Mouse (Mus musculus): ENCODE results near the gene Xpo6. TPM values are rescaled to one million over a fixed set of nuclear protein-coding genes. Genes with fewer than 3 reads are reported as not detected.

The Xpo6 gene
- polyA plus RNA-seq, 1 experiment, result 454 TPM

DNA sequence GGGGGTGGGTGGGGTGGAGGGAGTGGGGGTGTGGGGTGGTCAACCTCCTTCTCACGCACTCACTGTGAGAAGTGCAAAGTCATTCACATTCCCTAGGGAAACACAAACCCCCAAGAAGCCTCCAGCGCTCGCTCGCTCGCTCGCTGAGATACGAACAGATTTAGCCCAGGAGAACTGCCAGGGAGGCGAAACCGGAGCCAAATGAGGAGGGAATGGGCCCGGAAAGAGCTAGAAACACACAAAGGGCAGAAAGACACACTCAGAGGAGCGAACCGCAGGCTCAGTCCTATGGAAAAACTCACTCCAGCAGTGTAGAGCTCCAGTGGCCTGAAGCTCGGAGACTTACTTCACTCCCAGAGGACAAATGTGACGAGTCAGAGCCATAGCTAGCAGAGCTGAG is 133.5 kb downstream of the Xpo6 start:
- TF ChIP-seq POLR2A (IDR thresholded peaks at IDR 0.05; ENCODE audit: control insufficient read depth, extremely low read depth, insufficient read depth, low read length, poor library complexity) (no peak), CTCF (IDR thresholded peaks at IDR 0.05; ENCODE audit: borderline replicate concordance, control insufficient read depth, extremely low read depth, insufficient read depth, low read length, poor library complexity) (no peak)
- no peak overlapping the region for H3K27ac ChIP-seq (ENCODE audit: control insufficient read depth, insufficient read depth, low read length)
- 79% methylated on average over 14 of the region's 14 CpGs for WGBS
- H3K4me1 ChIP-seq (replicated peaks; ENCODE audit: control insufficient read depth, insufficient read depth, low read length), result no peaks in the 10 kb centered on the region
- no peak for DNase-seq
- no peak overlapping the region for H3K4me3 ChIP-seq (ENCODE audit: control insufficient read depth, insufficient read depth, low read length)
- no peaks in the 10 kb centered on the region for H3K36me3 ChIP-seq (ENCODE audit: control insufficient read depth, insufficient read depth, low read length)
- H3K27me3 ChIP-seq (ENCODE audit: control insufficient read depth, insufficient read depth, low read length), result no peaks in the 10 kb centered on the region

DNA sequence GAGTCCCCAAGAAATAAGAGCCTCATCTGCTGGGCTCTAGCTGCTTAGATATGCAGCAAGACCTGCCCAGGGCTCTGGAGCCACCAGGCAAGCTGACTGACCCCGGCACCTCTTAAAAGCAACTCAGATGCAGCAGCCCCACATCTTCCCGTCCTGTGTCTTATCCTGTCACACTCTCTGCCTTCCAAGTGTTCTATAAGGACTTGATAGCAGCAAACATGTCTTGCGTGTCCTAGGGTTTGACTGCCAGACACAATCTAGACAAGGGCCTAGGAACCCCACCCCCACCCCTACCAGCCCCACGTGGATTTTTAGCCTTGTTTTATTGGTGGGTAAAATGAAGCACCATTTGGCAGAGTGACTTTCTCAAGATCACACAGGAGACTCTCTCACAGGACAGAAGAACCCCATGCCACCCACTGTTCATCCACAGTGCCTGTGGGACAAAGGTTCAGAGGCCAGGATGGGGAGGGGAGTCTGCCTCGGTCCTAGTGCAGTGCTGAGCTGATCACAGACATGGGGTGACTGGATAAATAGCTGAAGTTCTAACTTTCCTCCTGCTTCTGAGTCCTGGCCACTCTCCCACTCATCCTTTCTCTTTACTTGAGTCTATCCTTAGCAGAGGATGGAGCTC is 134.9 kb downstream of the Xpo6 start:
- DNase-seq, result no peak
- no peak overlapping the region for H3K4me3 ChIP-seq (ENCODE audit: control insufficient read depth, insufficient read depth, low read length)
- H3K4me1 ChIP-seq (replicated peaks; ENCODE audit: control insufficient read depth, insufficient read depth, low read length), result no peaks in the 10 kb centered on the region
- no peak for TF ChIP-seq POLR2A (IDR thresholded peaks at IDR 0.05; ENCODE audit: control insufficient read depth, extremely low read depth, insufficient read depth, low read length, poor library complexity)
- no peak for TF ChIP-seq CTCF (IDR thresholded peaks at IDR 0.05; ENCODE audit: borderline replicate concordance, control insufficient read depth, extremely low read depth, insufficient read depth, low read length, poor library complexity)
- H3K27me3 ChIP-seq (ENCODE audit: control insufficient read depth, insufficient read depth, low read length), result no peaks in the 10 kb centered on the region
- H3K27ac ChIP-seq (ENCODE audit: control insufficient read depth, insufficient read depth, low read length), result no peak overlapping the region
- H3K36me3 ChIP-seq (ENCODE audit: control insufficient read depth, insufficient read depth, low read length), result no peaks in the 10 kb centered on the region
- WGBS, result 79% methylated on average over 5 of the region's 5 CpGs

DNA sequence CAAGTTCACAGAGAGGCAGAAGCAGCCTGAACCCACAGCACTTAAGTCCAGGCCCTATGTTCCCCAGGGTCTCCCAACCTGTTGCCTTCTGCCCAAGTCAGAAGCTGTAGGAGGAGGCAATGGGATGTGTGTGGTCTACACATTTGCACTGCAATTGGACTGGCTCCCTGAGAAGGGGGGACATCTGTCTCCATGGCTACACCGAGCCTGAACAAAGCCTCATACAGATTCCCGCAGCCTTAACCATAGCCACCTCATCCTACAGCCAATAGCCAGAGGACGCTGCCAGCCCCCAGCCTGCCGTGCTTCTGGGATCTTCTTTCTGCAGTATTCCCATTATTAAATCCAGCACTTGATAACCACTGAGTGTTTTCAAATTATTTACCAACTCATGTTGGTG is 138.1 kb downstream of the Xpo6 start:
- 91% methylated on average over 4 of the region's 4 CpGs for WGBS
- no peaks in the 10 kb centered on the region for H3K36me3 ChIP-seq (ENCODE audit: control insufficient read depth, insufficient read depth, low read length)

DNA sequence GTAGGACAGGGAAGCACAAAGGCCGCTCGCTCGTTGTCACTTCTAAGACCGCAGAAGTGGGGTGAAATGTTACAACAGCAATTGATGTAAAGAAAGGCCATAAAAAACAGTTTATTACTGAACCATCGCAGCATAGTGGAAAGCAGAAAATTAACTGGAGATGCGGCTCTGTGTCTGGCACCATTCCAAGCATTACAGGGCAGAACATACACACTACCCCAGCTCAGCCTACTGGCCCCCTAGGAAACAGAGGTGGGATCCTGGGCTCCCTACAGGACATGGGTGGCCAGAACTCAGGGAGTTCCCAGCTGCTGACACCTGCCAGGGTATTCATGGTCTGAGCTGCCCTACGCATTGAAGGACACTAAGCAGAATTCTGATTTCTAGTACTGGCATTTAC is 141.4 kb downstream of the Xpo6 start:
- Histone ChIP-seq H3K27ac (ENCODE audit: control insufficient read depth, insufficient read depth, low read length) (no peak overlapping the region), H3K4me3 (ENCODE audit: control insufficient read depth, insufficient read depth, low read length) (no peak overlapping the region), H3K27me3 (ENCODE audit: control insufficient read depth, insufficient read depth, low read length) (no peaks in the 10 kb centered on the region), H3K4me1 (replicated peaks; ENCODE audit: control insufficient read depth, insufficient read depth, low read length) (no peaks in the 10 kb centered on the region), H3K36me3 (ENCODE audit: control insufficient read depth, insufficient read depth, low read length) (no peaks in the 10 kb centered on the region)
- DNase-seq, result no peak
- WGBS, result 78% methylated on average over 7 of the region's 7 CpGs
- TF ChIP-seq CTCF (IDR thresholded peaks at IDR 0.05; ENCODE audit: borderline replicate concordance, control insufficient read depth, extremely low read depth, insufficient read depth, low read length, poor library complexity) (no peak), POLR2A (IDR thresholded peaks at IDR 0.05; ENCODE audit: control insufficient read depth, extremely low read depth, insufficient read depth, low read length, poor library complexity) (no peak)

More for the DNA sequence above, 138.1 kb downstream of the Xpo6 start:
- Histone ChIP-seq H3K27me3 (ENCODE audit: control insufficient read depth, insufficient read depth, low read length) (no peaks in the 10 kb centered on the region), H3K27ac (ENCODE audit: control insufficient read depth, insufficient read depth, low read length) (no peak overlapping the region), H3K4me3 (ENCODE audit: control insufficient read depth, insufficient read depth, low read length) (no peak overlapping the region), H3K4me1 (replicated peaks; ENCODE audit: control insufficient read depth, insufficient read depth, low read length) (no peaks in the 10 kb centered on the region)
- TF ChIP-seq POLR2A (IDR thresholded peaks at IDR 0.05; ENCODE audit: control insufficient read depth, extremely low read depth, insufficient read depth, low read length, poor library complexity) (no peak), CTCF (IDR thresholded peaks at IDR 0.05; ENCODE audit: borderline replicate concordance, control insufficient read depth, extremely low read depth, insufficient read depth, low read length, poor library complexity) (no peak)
- DNase-seq, result no peak

DNA sequence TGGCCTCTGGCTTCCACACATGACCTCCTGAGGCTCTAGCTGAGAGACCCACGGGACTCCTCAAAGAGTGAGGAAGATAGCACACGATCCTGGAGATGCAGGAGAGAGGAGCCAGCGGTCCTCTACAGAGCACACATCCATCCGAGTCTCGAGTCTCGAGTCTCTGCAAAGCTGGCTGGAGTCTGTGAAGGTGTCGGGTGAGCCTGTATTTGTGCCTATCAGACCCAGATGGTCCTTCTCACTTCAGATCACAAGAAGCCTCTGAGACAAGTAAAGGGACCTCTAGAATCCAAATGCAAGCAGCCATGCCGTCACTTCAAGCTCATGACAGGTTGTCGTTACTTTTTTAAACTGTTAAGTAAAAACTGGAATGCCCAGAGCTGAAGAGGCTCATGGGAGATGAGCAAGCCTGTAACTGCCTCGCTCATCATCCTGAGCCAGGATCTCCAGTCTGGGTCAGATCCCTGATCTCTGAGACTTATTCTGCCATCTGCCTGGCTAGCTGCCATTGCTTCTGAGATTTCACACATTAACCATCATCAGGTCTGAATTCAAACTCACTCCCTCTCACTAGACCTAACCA is 142.9 kb downstream of the Xpo6 start:
- 63% methylated on average over 10 of the region's 10 CpGs for WGBS
- Histone ChIP-seq H3K4me1 (replicated peaks; ENCODE audit: control insufficient read depth, insufficient read depth, low read length) (no peaks in the 10 kb centered on the region), H3K27me3 (ENCODE audit: control insufficient read depth, insufficient read depth, low read length) (no peaks in the 10 kb centered on the region), H3K36me3 (ENCODE audit: control insufficient read depth, insufficient read depth, low read length) (no peaks in the 10 kb centered on the region), H3K4me3 (ENCODE audit: control insufficient read depth, insufficient read depth, low read length) (no peak overlapping the region), H3K27ac (ENCODE audit: control insufficient read depth, insufficient read depth, low read length) (no peak overlapping the region)
- DNase-seq, result no peak
- TF ChIP-seq POLR2A (IDR thresholded peaks at IDR 0.05; ENCODE audit: control insufficient read depth, extremely low read depth, insufficient read depth, low read length, poor library complexity) (no peak), CTCF (IDR thresholded peaks at IDR 0.05; ENCODE audit: borderline replicate concordance, control insufficient read depth, extremely low read depth, insufficient read depth, low read length, poor library complexity) (no peak)

DNA sequence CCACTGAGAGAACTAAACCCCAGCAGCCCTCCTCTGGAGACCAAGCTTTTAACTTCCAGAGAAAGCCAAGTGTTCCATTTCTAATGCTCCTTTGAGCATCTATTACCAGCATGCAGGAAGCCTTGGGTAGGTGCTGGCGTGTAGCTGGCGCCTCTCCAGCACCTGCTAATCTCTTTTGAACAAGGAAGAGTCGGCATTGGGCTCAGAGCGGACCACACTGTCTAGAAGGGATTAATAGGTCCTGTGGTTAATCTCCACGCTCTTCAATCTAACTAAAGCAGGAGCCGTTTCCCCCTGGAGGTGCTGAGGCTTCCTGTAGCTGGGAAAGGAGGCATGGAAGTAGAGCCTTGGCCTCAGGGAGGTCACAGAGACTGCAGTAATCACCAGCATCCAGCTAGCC is 145.7 kb downstream of the Xpo6 start:
- 65% methylated on average over 6 of the region's 6 CpGs for WGBS
- TF ChIP-seq POLR2A (IDR thresholded peaks at IDR 0.05; ENCODE audit: control insufficient read depth, extremely low read depth, insufficient read depth, low read length, poor library complexity) (no peak), CTCF (IDR thresholded peaks at IDR 0.05; ENCODE audit: borderline replicate concordance, control insufficient read depth, extremely low read depth, insufficient read depth, low read length, poor library complexity) (no peak)

More for the DNA sequence above, 145.7 kb downstream of the Xpo6 start:
- Histone ChIP-seq H3K4me1 (replicated peaks; ENCODE audit: control insufficient read depth, insufficient read depth, low read length) (no peaks in the 10 kb centered on the region), H3K36me3 (ENCODE audit: control insufficient read depth, insufficient read depth, low read length) (no peaks in the 10 kb centered on the region), H3K27me3 (ENCODE audit: control insufficient read depth, insufficient read depth, low read length) (no peaks in the 10 kb centered on the region), H3K27ac (ENCODE audit: control insufficient read depth, insufficient read depth, low read length) (no peak overlapping the region), H3K4me3 (ENCODE audit: control insufficient read depth, insufficient read depth, low read length) (no peak overlapping the region)
- DNase-seq, result no peak
